Mouse (Mus musculus) WW6 (cell line): ENCODE measurements at regions not wholly inside any gene's neighbourhood (a gene's known extent, or its start where the extent isn't known, plus 50 kb on each side); places are given as distances from the start of the nearest gene placed in this dataset.

Experiments
- DNase-seq: peaks from one replicate; pipeline ENCODE4 v3.0.0-alpha.2; 2013; ENCODE audit warnings: low read depth, low spot score

GRCm38 (mm10) chr4:87570470-87570891 lies 340.2 kb upstream of the Slc24a2 start:
- no peak for DNase-seq

- no peak for DNase-seq
These were observed 336.3 kb upstream of the Slc24a2 start for GRCm38 (mm10) chr4:87566616-87567015.

GRCm38 (mm10) chr4:87554912-87555311 lies 324.6 kb upstream of the Slc24a2 start:
- no peak for DNase-seq
